Mouse (Mus musculus) liver, adult 2 months (tissue): ENCODE data around the gene Degs1. TPM values are rescaled to one million over a fixed set of nuclear protein-coding genes. Genes with fewer than 3 reads are reported as not detected.

ENCODE experiments used
- DNase-seq: peaks from one replicate; pipeline ENCODE4 v3.0.0-alpha.2; 2011; ENCODE audit warnings: low read depth, low spot score; ENCODE audit errors: extremely low read depth
- H3K27ac ChIP-seq: fragments of 200-500 bp; replicated peaks from 2 replicates; pipeline ENCODE4 v1.5.1; 2012; ENCODE audit warnings: low read depth, mild to moderate bottlenecking, control low read depth, inconsistent platforms, low read length; ENCODE audit not compliant: insufficient read depth
- H3K27me3 ChIP-seq: fragments of 200-500 bp; 2 replicates; pipeline ENCODE4 v1.6.1; 2012; ENCODE audit warnings: mild to moderate bottlenecking, moderate library complexity, low read length, inconsistent platforms; ENCODE audit not compliant: control insufficient read depth, insufficient read depth
- H3K36me3 ChIP-seq: fragments of 200-500 bp; 2 replicates; pipeline ENCODE4 v1.6.1; 2012; ENCODE audit warnings: low read length, inconsistent platforms; ENCODE audit not compliant: control insufficient read depth, insufficient read depth
- H3K4me1 ChIP-seq: fragments of 200-500 bp; 2 replicates; pipeline ENCODE4 v1.6.1; 2011; ENCODE audit warnings: low read length; ENCODE audit not compliant: control insufficient read depth, insufficient read depth
- H3K4me3 ChIP-seq: fragments of 200-500 bp; 2 replicates; pipeline ENCODE4 v1.5.1; 2011; ENCODE audit warnings: low read depth, mild to moderate bottlenecking, control low read depth, low read length, moderate library complexity; ENCODE audit not compliant: insufficient read depth
- H3K79me2 ChIP-seq: fragments of 200-500 bp; 2 replicates; pipeline ENCODE4 v1.6.1; 2012; ENCODE audit warnings: inconsistent platforms, mild to moderate bottlenecking, low read length, moderate library complexity; ENCODE audit not compliant: control insufficient read depth, insufficient read depth
- H3K9ac ChIP-seq: fragments of 200-500 bp; 2 replicates; pipeline ENCODE4 v1.6.1; 2012; ENCODE audit warnings: low read depth, mild to moderate bottlenecking, control low read depth, inconsistent platforms, low read length
- CTCF ChIP-seq: fragments of 200-500 bp; IDR thresholded peaks from 2 replicates; pipeline ENCODE4 v1.5.1; 2011; ENCODE audit warnings: low read depth, low read length, control low read depth
- POLR2A ChIP-seq: fragments of 200-500 bp; IDR thresholded peaks from 2 replicates; pipeline ENCODE4 v1.6.1; 2011; ENCODE audit warnings: low read length, control low read depth; ENCODE audit not compliant: insufficient read depth; ENCODE audit errors: extremely low read depth
- WGBS: fragments of 180-500 bp; shearing (Covaris S2); methylation state at CpG from one replicate; pipeline ENCODE4 v1.1.7; 2018; 5-methylcytosine and 5-hydroxymethylcytosine counted together
- polyA plus RNA-seq: library from polyadenylated mRNA; depleted of rRNA; stranded (reverse); fragments of >200 nt; gene quantifications from 2 replicates; pipeline ENCODE4 v1.2.3, GENCODE M21; 2012
- total RNA-seq: library from RNA; depleted of rRNA; stranded (reverse); fragments of >200 nt; gene quantifications from 2 replicates; pipeline ENCODE4 v1.2.3, GENCODE M21; 2014

Gene Degs1
- total and polyA plus RNA-seq, 2 experiments, result 49.3 to 57.4 TPM

DNA sequence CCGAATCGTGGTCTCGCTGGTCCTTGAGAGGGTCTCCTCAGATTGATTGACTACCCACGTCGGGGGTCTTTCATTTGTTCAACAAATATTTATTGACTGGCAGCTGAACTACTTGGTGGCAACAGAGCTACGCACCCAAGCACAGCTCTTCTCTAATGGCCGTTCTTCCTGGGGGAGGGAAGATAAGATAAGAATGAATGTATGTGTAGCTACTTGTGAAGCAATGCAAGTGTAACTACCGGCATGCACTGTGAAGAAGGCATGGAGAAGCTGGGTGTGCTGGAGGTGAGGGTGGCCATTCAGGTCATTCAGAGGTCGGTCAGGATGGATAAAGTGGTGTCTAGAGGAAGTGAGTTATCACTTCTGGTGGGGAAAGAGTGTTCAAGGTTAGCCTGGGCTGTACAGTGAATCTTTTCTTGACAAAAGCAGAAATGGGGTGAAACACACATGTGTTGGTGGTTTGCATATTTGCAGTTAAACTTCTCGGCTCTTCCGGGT, 16.5 kb downstream of the Degs1 start:
- 73% methylated on average over 11 of the region's 11 CpGs for WGBS
- TF ChIP-seq POLR2A (no peak), CTCF (no peak)
- Histone ChIP-seq H3K27ac (no peak overlapping the region), H3K4me1 (peaks cover 7% of the 10 kb centered on the region), H3K79me2 (no peaks in the 10 kb centered on the region), H3K27me3 (no peaks in the 10 kb centered on the region), H3K4me3 (no peak overlapping the region), H3K36me3 (no peaks in the 10 kb centered on the region), H3K9ac (no peak overlapping the region)
- no peak for DNase-seq

DNA sequence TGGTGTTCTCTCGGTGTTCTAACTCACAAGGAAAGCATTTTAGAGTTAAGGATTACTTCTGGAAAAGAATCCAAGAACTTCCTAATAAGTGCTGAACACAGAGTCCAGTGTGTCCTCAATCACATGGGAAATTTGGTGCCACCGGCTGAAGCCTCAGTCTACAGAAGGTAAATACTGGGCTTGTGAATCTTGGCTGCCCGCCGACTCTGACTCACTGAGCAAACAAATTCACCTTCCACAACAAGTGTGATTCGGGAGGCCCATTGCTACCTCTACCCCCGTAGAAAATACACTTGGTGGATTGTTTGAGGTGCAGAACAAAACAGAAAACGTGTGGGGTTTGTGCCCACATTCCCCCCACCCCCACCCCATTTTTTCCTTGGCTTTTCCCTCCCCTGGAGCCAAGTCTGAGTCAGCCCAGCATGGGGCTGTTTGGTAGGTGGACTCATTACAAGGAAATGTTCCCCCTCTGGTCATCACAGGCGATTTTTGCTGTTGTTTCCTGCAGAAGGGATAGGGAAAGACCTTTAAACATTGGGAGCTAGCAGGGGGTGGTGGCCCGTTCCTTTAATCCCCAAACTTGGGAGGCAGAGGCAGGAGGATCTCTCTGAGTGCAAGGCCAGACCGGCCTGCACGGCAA, 26.4 kb downstream of the Degs1 start:
- TF ChIP-seq CTCF (no peak), POLR2A (no peak)
- H3K27ac ChIP-seq, result peak overlapping the region; percentile 58
- DNase-seq, result peak; percentile 94
- no peaks in the 10 kb centered on the region for H3K79me2 ChIP-seq
- no peaks in the 10 kb centered on the region for H3K36me3 ChIP-seq
- H3K4me3 ChIP-seq, result no peak overlapping the region
- H3K4me1 ChIP-seq, result peaks cover 9% of the 10 kb centered on the region
- H3K9ac ChIP-seq, result no peak overlapping the region
- 47% methylated on average over 11 of the region's 11 CpGs for WGBS
- no peaks in the 10 kb centered on the region for H3K27me3 ChIP-seq

DNA sequence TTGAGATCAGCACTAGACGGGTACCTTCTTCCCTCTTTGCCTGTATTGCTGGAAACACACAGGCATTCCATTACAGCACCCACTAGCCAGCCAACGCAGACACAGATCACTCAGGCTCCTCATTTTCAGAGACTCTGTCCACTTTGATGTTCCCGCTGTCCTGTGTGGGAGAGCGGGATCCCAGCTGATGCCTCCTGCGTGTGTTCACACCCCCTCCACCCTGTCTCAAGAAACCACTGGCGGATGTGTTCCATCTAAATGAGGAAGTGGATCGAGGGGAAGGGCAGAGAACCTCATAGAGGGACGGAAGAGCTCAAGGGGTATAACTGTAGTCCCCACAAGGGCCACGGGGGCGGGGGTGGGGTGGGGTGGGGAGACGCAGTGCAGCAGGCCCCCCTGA, 27.6 kb downstream of the Degs1 start:
- Histone ChIP-seq H3K9ac (no peak overlapping the region), H3K4me1 (peaks cover 9% of the 10 kb centered on the region), H3K79me2 (no peaks in the 10 kb centered on the region), H3K4me3 (no peak overlapping the region), H3K27ac (no peak overlapping the region), H3K27me3 (no peaks in the 10 kb centered on the region), H3K36me3 (no peaks in the 10 kb centered on the region)
- TF ChIP-seq POLR2A (no peak), CTCF (no peak)
- 84% methylated on average over 11 of the region's 11 CpGs for WGBS
- DNase-seq, result no peak

DNA sequence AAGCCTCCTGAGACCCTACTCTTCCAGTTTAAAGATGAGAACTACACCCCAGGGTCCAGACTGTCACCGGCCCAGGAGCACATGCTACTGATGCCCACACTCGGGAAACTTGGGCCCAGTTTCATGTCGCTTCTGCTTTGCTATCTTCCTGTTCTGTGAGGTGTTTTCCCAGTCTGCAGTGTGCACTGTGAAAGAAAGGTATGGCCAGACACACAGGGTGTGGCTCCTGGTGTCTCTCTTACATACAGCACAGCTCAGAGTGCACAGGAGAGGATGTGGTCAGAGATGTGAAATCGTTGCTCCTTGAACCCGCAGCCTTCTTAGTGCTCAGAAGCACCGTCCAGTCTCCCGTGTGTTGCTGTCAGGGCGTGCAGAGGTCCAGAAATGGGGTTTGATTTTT, 28.0 kb downstream of the Degs1 start:
- DNase-seq, result no peak
- 87% methylated on average over 8 of the region's 8 CpGs for WGBS
- H3K4me3 ChIP-seq, result no peak overlapping the region
- no peak overlapping the region for H3K9ac ChIP-seq
- no peaks in the 10 kb centered on the region for H3K27me3 ChIP-seq
- no peak overlapping the region for H3K27ac ChIP-seq
- H3K36me3 ChIP-seq, result no peaks in the 10 kb centered on the region
- no peaks in the 10 kb centered on the region for H3K79me2 ChIP-seq
- no peak for TF ChIP-seq POLR2A
- TF ChIP-seq CTCF, result no peak
- peaks cover 13% of the 10 kb centered on the region for H3K4me1 ChIP-seq

DNA sequence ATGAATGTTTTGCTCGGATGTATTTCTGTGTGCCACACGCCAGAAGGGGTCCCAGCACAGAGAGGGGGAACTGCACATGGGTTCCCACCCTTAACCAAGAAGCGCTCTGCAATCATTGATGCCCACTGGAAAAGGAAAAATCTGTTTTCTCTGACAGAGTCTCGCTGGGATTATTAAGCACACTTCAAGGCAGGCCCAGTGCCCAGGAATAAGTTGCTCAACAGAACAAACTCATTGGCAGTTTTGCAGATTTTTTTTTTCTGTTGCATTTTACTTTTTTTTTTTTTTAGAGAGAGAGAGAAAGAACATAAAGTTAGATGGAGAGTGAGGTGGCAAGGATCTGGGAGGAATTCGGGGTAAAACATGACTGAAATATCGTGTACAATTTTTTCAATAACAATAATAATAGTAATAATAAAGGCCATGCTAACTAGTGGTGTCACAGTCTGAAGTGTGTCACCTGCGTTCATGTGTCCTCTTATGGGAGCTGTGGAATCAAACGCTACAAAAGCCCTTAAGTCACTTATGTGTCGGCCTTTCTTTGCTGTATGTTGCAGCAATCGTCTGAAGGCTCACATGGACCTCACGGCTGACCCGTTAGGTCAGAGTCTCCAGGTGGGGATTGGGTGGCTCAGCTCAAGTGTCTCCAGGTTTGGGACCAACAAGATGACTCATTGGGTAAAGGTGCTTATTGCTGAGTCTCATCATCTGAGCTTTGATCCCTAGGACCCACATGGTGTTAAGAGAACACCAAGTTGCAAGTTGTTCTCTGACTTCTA, 28.7 kb downstream of the Degs1 start:
- peak; percentile 58 for DNase-seq
- no peak overlapping the region for H3K27ac ChIP-seq
- TF ChIP-seq CTCF (no peak), POLR2A (no peak)
- no peaks in the 10 kb centered on the region for H3K79me2 ChIP-seq
- 84% methylated on average over 12 of the region's 12 CpGs for WGBS
- H3K9ac ChIP-seq, result no peak overlapping the region
- no peaks in the 10 kb centered on the region for H3K36me3 ChIP-seq
- H3K4me1 ChIP-seq, result peaks cover 16% of the 10 kb centered on the region
- no peak overlapping the region for H3K4me3 ChIP-seq
- no peaks in the 10 kb centered on the region for H3K27me3 ChIP-seq

DNA sequence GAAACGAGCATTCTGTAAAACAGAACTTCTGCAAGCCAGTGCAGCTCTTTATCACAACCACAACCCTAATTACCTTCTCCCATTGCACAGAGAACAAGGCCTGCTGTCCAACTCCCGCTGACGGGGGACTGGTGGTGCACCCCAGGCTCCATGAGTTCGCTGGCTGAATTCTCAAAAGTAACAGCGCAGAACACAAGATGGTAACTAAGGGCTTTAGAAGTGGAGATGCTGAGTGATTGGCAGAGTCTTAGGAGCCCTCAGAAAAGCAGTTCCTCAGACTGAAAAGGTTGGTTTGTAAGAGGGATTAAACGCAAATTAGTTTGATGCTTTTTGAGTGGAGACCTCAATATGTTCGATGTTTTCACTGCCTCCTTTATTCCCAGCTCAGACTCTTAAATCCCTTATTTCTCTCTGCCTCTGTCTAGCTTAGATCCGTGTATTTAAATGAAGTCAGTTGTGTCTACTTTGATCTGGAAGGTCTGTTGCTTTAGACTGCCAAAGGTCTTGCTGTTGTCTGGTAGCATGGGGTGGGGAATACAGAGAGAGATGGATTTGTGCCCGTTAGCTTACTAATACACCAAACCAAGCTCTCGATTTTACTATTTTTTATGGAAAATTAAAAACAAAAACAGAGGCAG, 30.0 kb downstream of the Degs1 start:
- 91% methylated on average over 10 of the region's 10 CpGs for WGBS
- DNase-seq, result no peak
- TF ChIP-seq POLR2A, result no peak
- TF ChIP-seq CTCF, result no peak

More for the DNA sequence above, 30.0 kb downstream of the Degs1 start:
- no peaks in the 10 kb centered on the region for H3K36me3 ChIP-seq
- H3K4me1 ChIP-seq, result peaks cover 16% of the 10 kb centered on the region
- H3K27ac ChIP-seq, result no peak overlapping the region
- H3K79me2 ChIP-seq, result no peaks in the 10 kb centered on the region
- H3K4me3 ChIP-seq, result no peak overlapping the region
- no peaks in the 10 kb centered on the region for H3K27me3 ChIP-seq
- H3K9ac ChIP-seq, result no peak overlapping the region
